Mouse (Mus musculus) liver, embryonic 13.5 days (tissue): Measurements from ENCODE around the gene Nthl1. TPM values are rescaled to one million over a fixed set of nuclear protein-coding genes. Genes with fewer than 3 reads are reported as not detected.

ENCODE experiments used
- ATAC-seq: fragments of 200-750 bp; cut with Nextera tagmentation; 2 replicates; pipeline ENCODE4 v1.8.0; 2017; ENCODE audit warnings: low read depth, mild to moderate bottlenecking, moderate number of reproducible peaks, moderate library complexity
- DNase-seq: peaks from one replicate; pipeline ENCODE4 v3.0.0; 2022
- H3K27ac ChIP-seq: fragments of 300-500 bp; sonication (generic); 2 replicates; pipeline ENCODE4 v1.5.1; 2015; ENCODE audit warnings: moderate library complexity, mild to moderate bottlenecking, inconsistent platforms
- H3K27me3 ChIP-seq: fragments of 300-500 bp; sonication (generic); 2 replicates; pipeline ENCODE4 v1.6.1; 2015; ENCODE audit warnings: mild to moderate bottlenecking, inconsistent platforms
- H3K36me3 ChIP-seq: fragments of 300-500 bp; sonication (generic); 2 replicates; pipeline ENCODE4 v1.6.1; 2015; ENCODE audit warnings: mild to moderate bottlenecking, inconsistent platforms
- H3K4me1 ChIP-seq: fragments of 300-500 bp; sonication (generic); replicated peaks from 2 replicates; pipeline ENCODE4 v1.6.1; 2015; ENCODE audit warnings: inconsistent platforms
- H3K4me2 ChIP-seq: fragments of 300-500 bp; sonication (generic); 2 replicates; pipeline ENCODE4 v1.6.1; 2015; ENCODE audit warnings: inconsistent platforms, mild to moderate bottlenecking, moderate library complexity
- H3K4me3 ChIP-seq: fragments of 300-500 bp; sonication (generic); replicated peaks from 2 replicates; pipeline ENCODE4 v1.5.1; 2015; ENCODE audit warnings: mild to moderate bottlenecking, inconsistent platforms
- H3K9ac ChIP-seq: fragments of 300-500 bp; sonication (generic); 2 replicates; pipeline ENCODE4 v1.6.1; 2015; ENCODE audit warnings: mild to moderate bottlenecking, inconsistent platforms
- H3K9me3 ChIP-seq: fragments of 300-500 bp; sonication (generic); replicated peaks from 2 replicates; pipeline ENCODE4 v1.6.1; 2016; ENCODE audit warnings: inconsistent platforms
- WGBS: fragments of 180-500 bp; shearing (Covaris S2); methylation state at CpG from one replicate; pipeline ENCODE4 v1.1.7; 2015; ENCODE audit not compliant: insufficient replicate concordance; 5-methylcytosine and 5-hydroxymethylcytosine counted together
- microRNA-seq: library from miRNA; unstranded; fragments of <30 nt; microRNA quantifications from one replicate; pipeline ENCODE4, GENCODE M21; 2016
- polyA plus RNA-seq: library from polyadenylated mRNA; unstranded; fragments of >200 nt; fragmentation: Nextera tagmentation; extraction: Ambion mirVana; gene quantifications from 2 replicates; pipeline ENCODE4 v1.2.1, GENCODE M21; 2015

The Nthl1 gene
- polyA plus RNA-seq, 1 experiment from 2014 or later, result 9.2 TPM

DNA sequence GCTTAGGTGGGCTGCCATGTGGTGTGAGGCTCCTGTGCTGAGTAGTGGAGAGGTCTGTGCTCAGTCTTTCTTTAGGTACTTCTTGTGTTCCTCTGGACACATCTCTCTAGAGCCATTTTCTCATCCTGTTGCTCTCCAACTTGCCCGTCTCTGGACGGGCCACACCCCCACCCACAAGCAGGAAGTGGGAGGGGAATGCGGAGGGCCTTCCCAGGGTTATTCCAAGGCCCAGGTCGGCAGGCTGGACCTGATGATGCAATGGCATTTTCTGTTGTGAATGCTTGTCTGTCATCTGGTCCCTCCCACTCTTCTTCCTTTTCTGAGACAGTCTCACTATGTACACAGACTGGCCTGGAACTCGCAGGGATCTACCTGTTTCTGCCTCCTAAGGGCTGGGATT lies 39.7 kb downstream of the Nthl1 start:
- H3K4me2 ChIP-seq, result peak overlapping the region; percentile 85
- peak overlapping the region; percentile 51 for H3K27ac ChIP-seq
- DNase-seq (no peak), ATAC-seq (peak; percentile 3; the same call in 1 of the 2 replicates)
- H3K4me3 ChIP-seq, result peak overlapping the region; percentile 91
- H3K9ac ChIP-seq, result peak overlapping the region; percentile 10; the same call in 1 of the 2 replicates
- no peaks in the 10 kb centered on the region for H3K9me3 ChIP-seq
- peaks cover 10% of the 10 kb centered on the region for H3K36me3 ChIP-seq
- 15% methylated on average over 5 of the region's 5 CpGs for WGBS
- H3K4me1 ChIP-seq, result peaks cover 79% of the 10 kb centered on the region
- no peaks in the 10 kb centered on the region for H3K27me3 ChIP-seq

- no peak overlapping the region for H3K4me2 ChIP-seq
- DNase-seq (no peak), ATAC-seq (no peak)
- H3K4me3 ChIP-seq, result no peak overlapping the region
- peak overlapping the region; percentile 35; the same call in 1 of the 2 replicates for H3K9ac ChIP-seq
- WGBS, result 61% methylated on average over 7 of the region's 7 CpGs
- no peaks in the 10 kb centered on the region for H3K9me3 ChIP-seq
- H3K4me1 ChIP-seq, result peaks cover 73% of the 10 kb centered on the region
- no peaks in the 10 kb centered on the region for H3K27me3 ChIP-seq
- no peak overlapping the region; the same call in 1 of the 2 replicates for H3K27ac ChIP-seq
- peaks cover 32% of the 10 kb centered on the region for H3K36me3 ChIP-seq
Observed at GRCm38 (mm10) chr17:24674277-24674676, 41.8 kb downstream of the Nthl1 start.

DNA sequence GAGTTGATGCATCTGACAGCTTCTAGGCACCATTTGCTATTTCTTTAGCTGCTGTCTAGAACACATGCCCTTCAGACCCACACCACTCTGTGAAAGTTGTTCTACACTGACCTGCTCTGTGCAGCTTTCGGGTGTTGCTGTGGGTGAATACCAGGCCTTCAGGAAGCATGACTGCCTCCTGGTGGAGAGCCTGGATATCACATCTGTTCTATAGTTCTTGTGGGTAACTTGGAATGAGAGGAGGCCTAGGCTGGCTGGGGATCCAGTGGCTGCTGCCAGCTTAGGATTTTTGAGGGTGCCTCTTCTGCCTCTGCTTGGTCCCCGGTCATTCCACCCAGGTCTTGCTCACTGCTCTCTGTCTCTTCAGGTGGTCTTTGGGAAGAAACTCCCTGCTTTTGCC lies 43.7 kb downstream of the Nthl1 start:
- 63% methylated on average over 2 of the region's 2 CpGs for WGBS
- H3K27ac ChIP-seq, result 0 out of 2 replicates have a peak overlapping the region, but pooled peaks have one; percentile 1
- no peak for ATAC-seq
- peaks cover 51% of the 10 kb centered on the region for H3K36me3 ChIP-seq
- DNase-seq, result peak; percentile 58
- no peak overlapping the region for H3K4me3 ChIP-seq
- H3K4me1 ChIP-seq, result peaks cover 59% of the 10 kb centered on the region
- H3K27me3 ChIP-seq, result no peaks in the 10 kb centered on the region
- no peak overlapping the region for H3K4me2 ChIP-seq
- no peaks in the 10 kb centered on the region for H3K9me3 ChIP-seq
- H3K9ac ChIP-seq, result 0 out of 2 replicates have a peak overlapping the region, but pooled peaks have one; percentile 14

DNA sequence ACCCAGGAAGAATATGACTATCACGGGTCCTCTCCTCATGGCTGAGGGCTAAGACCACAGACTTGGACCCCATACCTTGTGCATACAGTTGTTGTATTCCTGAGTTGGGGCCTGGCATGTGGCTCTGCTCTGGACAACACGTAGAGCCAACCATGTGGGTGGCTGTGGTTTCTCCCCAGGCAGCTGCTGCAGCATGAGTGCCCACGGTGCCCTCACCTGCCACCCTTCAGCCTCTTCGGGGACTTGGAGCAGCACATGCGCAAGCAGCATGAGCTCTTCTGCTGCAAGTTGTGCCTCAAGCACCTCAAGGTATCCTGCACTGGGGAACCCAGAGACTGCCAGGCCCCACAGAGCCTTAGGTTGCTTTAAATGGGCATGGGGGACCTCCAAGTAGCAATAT lies 44.4 kb downstream of the Nthl1 start:
- H3K9me3 ChIP-seq, result no peaks in the 10 kb centered on the region
- no peak overlapping the region for H3K4me3 ChIP-seq
- DNase-seq (no peak), ATAC-seq (no peak)
- no peak overlapping the region for H3K27ac ChIP-seq
- H3K4me1 ChIP-seq, result peaks cover 52% of the 10 kb centered on the region
- 88% methylated on average over 5 of the region's 5 CpGs for WGBS
- H3K36me3 ChIP-seq, result peaks cover 58% of the 10 kb centered on the region
- no peaks in the 10 kb centered on the region for H3K27me3 ChIP-seq
- H3K4me2 ChIP-seq, result no peak overlapping the region
- no peak overlapping the region for H3K9ac ChIP-seq

- ATAC-seq (peak; percentile 44; the same call in 1 of the 2 replicates), DNase-seq (no peak)
- no peak overlapping the region for H3K9ac ChIP-seq
- H3K36me3 ChIP-seq, result peaks cover 65% of the 10 kb centered on the region
- WGBS, result 77% methylated on average over 24 of the region's 24 CpGs
- no peak overlapping the region for H3K4me2 ChIP-seq
- H3K9me3 ChIP-seq, result no peaks in the 10 kb centered on the region
- peaks cover 45% of the 10 kb centered on the region for H3K4me1 ChIP-seq
- no peaks in the 10 kb centered on the region for H3K27me3 ChIP-seq
- no peak overlapping the region for H3K27ac ChIP-seq
- H3K4me3 ChIP-seq, result no peak overlapping the region
Observed at GRCm38 (mm10) chr17:24677500-24678080, 45.1 kb downstream of the Nthl1 start.

DNA sequence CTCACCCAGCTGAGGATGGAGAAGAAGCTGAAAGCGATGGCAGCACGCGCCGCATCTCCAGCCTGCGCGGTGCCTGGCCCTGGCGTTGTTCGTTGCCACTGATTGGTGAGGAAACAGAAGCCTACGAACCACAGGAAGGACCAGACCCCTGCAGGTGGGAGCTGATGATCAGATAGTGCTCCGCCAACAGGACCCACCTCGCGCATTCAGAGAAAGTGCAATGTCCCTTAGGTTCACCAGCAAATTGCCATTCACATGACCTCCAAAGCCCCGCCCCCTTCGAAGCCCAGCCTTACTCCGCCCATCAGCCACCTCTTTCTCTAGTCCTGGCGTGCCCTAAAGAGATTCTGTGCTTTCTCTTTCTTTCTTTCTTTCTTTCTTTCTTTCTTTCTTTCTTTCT lies 54.0 kb downstream of the Nthl1 start:
- ATAC-seq, result peak; percentile 51
- H3K4me3 ChIP-seq, result 0 out of 2 replicates have a peak overlapping the region, but pooled peaks have one; percentile 6

DNA sequence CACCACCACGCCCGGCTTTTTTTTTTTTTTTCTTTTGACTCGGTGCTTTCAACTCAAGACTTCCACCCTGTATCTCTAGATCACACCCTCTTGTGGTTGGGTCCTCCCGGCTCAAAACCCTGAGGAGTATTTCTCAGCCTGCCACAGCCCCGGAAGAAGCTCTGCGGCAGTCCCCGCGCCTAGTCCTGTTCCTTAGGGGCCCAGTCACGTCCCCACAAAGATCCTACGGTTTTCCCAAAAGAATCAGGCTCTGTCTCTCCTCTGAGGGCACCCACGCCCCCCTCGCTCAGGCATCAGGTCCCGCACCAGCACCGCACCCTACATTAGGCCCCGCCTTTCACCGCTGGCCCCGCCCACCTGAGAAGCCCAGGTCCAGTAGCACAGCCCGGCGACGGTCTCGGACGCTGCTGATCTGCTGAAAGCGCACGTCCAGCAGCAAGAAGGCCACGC lies 54.7 kb downstream of the Nthl1 start:
- H3K4me2 ChIP-seq, result peak overlapping the region; percentile 77
- peaks cover 62% of the 10 kb centered on the region for H3K27me3 ChIP-seq
- H3K4me3 ChIP-seq, result peak overlapping the region; percentile 57
- whole genome bisulfite sequencing, result 1% methylated on average over 25 of the region's 25 CpGs
- peak overlapping the region; percentile 49; the same call in 1 of the 2 replicates for H3K9ac ChIP-seq
- H3K9me3 ChIP-seq, result no peaks in the 10 kb centered on the region
- H3K36me3 ChIP-seq, result peaks cover 6% of the 10 kb centered on the region
- ATAC-seq (peak; percentile 62), DNase-seq (peak; percentile 74)
- no peak overlapping the region for H3K27ac ChIP-seq
- peaks cover 34% of the 10 kb centered on the region for H3K4me1 ChIP-seq

More for the DNA sequence above, 54.0 kb downstream of the Nthl1 start:
- Histone ChIP-seq H3K27me3 (peaks cover 55% of the 10 kb centered on the region), H3K4me2 (peak overlapping the region; percentile 77), H3K9me3 (no peaks in the 10 kb centered on the region), H3K27ac (no peak overlapping the region), H3K9ac (no peak overlapping the region), H3K36me3 (peaks cover 11% of the 10 kb centered on the region), H3K4me1 (peaks cover 34% of the 10 kb centered on the region)
- peak; percentile 53 for DNase-seq
- WGBS, result 33% methylated on average over 16 of the region's 16 CpGs

- DNase-seq (no peak), ATAC-seq (no peak)
- peak overlapping the region; percentile 57 for H3K4me3 ChIP-seq
- H3K27ac ChIP-seq, result no peak overlapping the region
- H3K9me3 ChIP-seq, result no peaks in the 10 kb centered on the region
- 19% methylated on average over 23 of the region's 23 CpGs for WGBS
- H3K4me1 ChIP-seq, result peaks cover 34% of the 10 kb centered on the region
- H3K4me2 ChIP-seq, result peak overlapping the region; percentile 77
- peaks cover 6% of the 10 kb centered on the region; the same call in 1 of the 2 replicates for H3K36me3 ChIP-seq
- H3K9ac ChIP-seq, result peak overlapping the region; percentile 49; the same call in 1 of the 2 replicates
- peaks cover 62% of the 10 kb centered on the region for H3K27me3 ChIP-seq
Observed at GRCm38 (mm10) chr17:24687599-24687998, 55.1 kb downstream of the Nthl1 start.

Small RNA genes within 50 kb of the gene (microRNA-seq; reads per million reads assigned to microRNA genes)
- gene Gm24589, result not detected

Other genes starting within 250 kb of the Nthl1 start
- gene Rnps1, start 218.1 kb upstream of the Nthl1 start, polyA plus RNA-seq, result 151 and 173 TPM in 2 replicates
- gene Eci1, start 206.0 kb upstream of the Nthl1 start, polyA plus RNA-seq, result 94.4 and 95.3 TPM in 2 replicates
- gene Dnase1l2, start 189.6 kb upstream of the Nthl1 start, polyA plus RNA-seq, result 0.33 and 0.68 TPM in 2 replicates
- 11.7 and 13.0 TPM in 2 replicates for gene E4f1, start 162.4 kb upstream of the Nthl1 start, polyA plus RNA-seq
- 84.0 and 86.7 TPM in 2 replicates for gene Pgp, start 162.3 kb upstream of the Nthl1 start, polyA plus RNA-seq
- 0.13 TPM in 1 of 2 replicates, not detected in the other for gene Bricd5, start 158.8 kb upstream of the Nthl1 start, polyA plus RNA-seq
- gene Mlst8, start 153.6 kb upstream of the Nthl1 start, polyA plus RNA-seq, result 11.7 and 13.8 TPM in 2 replicates
- 0.15 and 0.20 TPM in 2 replicates for gene Caskin1, start 144.1 kb upstream of the Nthl1 start, polyA plus RNA-seq
- gene Traf7, start 104.7 kb upstream of the Nthl1 start, polyA plus RNA-seq, result 40.7 and 43.9 TPM in 2 replicates
- 0.88 and 0.99 TPM in 2 replicates for gene Rab26, start 98.5 kb upstream of the Nthl1 start, polyA plus RNA-seq
- gene Pkd1, start 82.8 kb upstream of the Nthl1 start, polyA plus RNA-seq, result 2.2 and 3.3 TPM in 2 replicates
- gene Tsc2, start 50 bp upstream of the Nthl1 start, polyA plus RNA-seq, result 18.6 and 22.4 TPM in 2 replicates
- gene Slc9a3r2, start 17.6 kb downstream of the Nthl1 start, polyA plus RNA-seq, result 9.8 and 10.2 TPM in 2 replicates
- gene Npw, start 25.8 kb downstream of the Nthl1 start, polyA plus RNA-seq, result 0.24 and 0.28 TPM in 2 replicates
- gene Zfp598, start 37.0 kb downstream of the Nthl1 start, polyA plus RNA-seq, result 9.5 and 13.1 TPM in 2 replicates
- gene Syngr3, start 57.3 kb downstream of the Nthl1 start, polyA plus RNA-seq, result 0.10 and 0.31 TPM in 2 replicates
- gene Gfer, start 63.5 kb downstream of the Nthl1 start, polyA plus RNA-seq, result 41.3 and 47.7 TPM in 2 replicates
- 0.14 and 0.34 TPM in 2 replicates for gene Noxo1, start 63.6 kb downstream of the Nthl1 start, polyA plus RNA-seq
- gene Tbl3, start 75.0 kb downstream of the Nthl1 start, polyA plus RNA-seq, result 53.0 and 53.2 TPM in 2 replicates
- 0.10 TPM in 1 of 2 replicates, not detected in the other for gene Rnf151, start 85.4 kb downstream of the Nthl1 start, polyA plus RNA-seq
- gene Rps2, start 85.4 kb downstream of the Nthl1 start, polyA plus RNA-seq, result 1,350 and 1,469 TPM in 2 replicates
- 206 and 216 TPM in 2 replicates for gene Ndufb10, start 91.8 kb downstream of the Nthl1 start, polyA plus RNA-seq
- gene Rpl3l, start 95.1 kb downstream of the Nthl1 start, polyA plus RNA-seq, result 0.10 TPM in 1 of 2 replicates, not detected in the other
- 21.3 and 21.8 TPM in 2 replicates for gene Msrb1, start 104.0 kb downstream of the Nthl1 start, polyA plus RNA-seq
- gene Hs3st6, start 120.3 kb downstream of the Nthl1 start, polyA plus RNA-seq, result not detected in 2 replicates
- gene Meiob, start 171.6 kb downstream of the Nthl1 start, polyA plus RNA-seq, result 1.5 and 1.6 TPM in 2 replicates
- 79.5 and 83.1 TPM in 2 replicates for gene Hagh, start 207.5 kb downstream of the Nthl1 start, polyA plus RNA-seq
- gene Fahd1, start 217.7 kb downstream of the Nthl1 start, polyA plus RNA-seq, result 34.6 and 34.9 TPM in 2 replicates
- 5.1 and 6.0 TPM in 2 replicates for gene Igfals, start 233.3 kb downstream of the Nthl1 start, polyA plus RNA-seq